Mouse (Mus musculus): ENCODE measurements around the gene Rabgap1. TPM values are rescaled to one million over a fixed set of nuclear protein-coding genes. Genes with fewer than 3 reads are reported as not detected.
A peak's percentile ranks its signal among the peaks of the same experiment; 100 is the strongest.
"Not testable (repeated sequence)": the region's sequence is repeated elsewhere in the genome, so short reads cannot be mapped to it uniquely, and the experiment has no call there.

Rabgap1 gene
- polyA plus RNA-seq, 1 experiment: 13.9 TPM

GRCm38 (mm10) chr2:37497321-37497720 lies 54.2 kb downstream of the Rabgap1 start:
- TF ChIP-seq CTCF (IDR thresholded peaks at IDR 0.05; ENCODE audit: insufficient read depth, low read length): no peak
- WGBS: over 99% methylated on average over 4 of the region's 4 CpGs
- no peaks in the 10 kb centered on the region for H3K4me1 ChIP-seq (ENCODE audit: control insufficient read depth, insufficient read depth, low read length)
- H3K4me3 ChIP-seq (replicated peaks; ENCODE audit: extremely low read depth, low read depth, low read length): no peak overlapping the region
- no peak for DNase-seq

GRCm38 (mm10) chr2:37505856-37506255 lies 62.8 kb downstream of the Rabgap1 start:
- H3K4me3 ChIP-seq (replicated peaks; ENCODE audit: extremely low read depth, low read depth, low read length); H3K4me1 ChIP-seq (ENCODE audit: control insufficient read depth, insufficient read depth, low read length); DNase-seq: not testable (repeated sequence)
- WGBS: 84% methylated on average over 2 of the region's 2 CpGs

GRCm38 (mm10) chr2:37511134-37511901 lies 68.2 kb downstream of the Rabgap1 start:
- 91% methylated on average over 4 of the region's 4 CpGs for WGBS
- Histone ChIP-seq H3K4me1 (ENCODE audit: control insufficient read depth, insufficient read depth, low read length) (peaks cover 3% of the 10 kb centered on the region; the same call in 1 of the 2 replicates), H3K4me3 (replicated peaks; ENCODE audit: extremely low read depth, low read depth, low read length) (no peak overlapping the region)
- DNase-seq: no peak
- no peak for TF ChIP-seq CTCF (IDR thresholded peaks at IDR 0.05; ENCODE audit: insufficient read depth, low read length)
- TF ChIP-seq POLR2A (IDR thresholded peaks at IDR 0.05; ENCODE audit: borderline replicate concordance, extremely low read depth, low read depth, low read length): no peak

GRCm38 (mm10) chr2:37516030-37516710 lies 73.1 kb downstream of the Rabgap1 start, which contains the start of gene Gpr21:
Gene Gpr21 (plus strand): TSS chr2:37516332.
- no peak for DNase-seq
- Histone ChIP-seq H3K4me1 (ENCODE audit: control insufficient read depth, insufficient read depth, low read length) (peaks cover 3% of the 10 kb centered on the region; the same call in 1 of the 2 replicates), H3K4me3 (replicated peaks; ENCODE audit: extremely low read depth, low read depth, low read length) (peak within 1 kb of the TSS; percentile 32)
- WGBS: 31% methylated on average over 11 of the region's 11 CpGs
- no peak for TF ChIP-seq CTCF (IDR thresholded peaks at IDR 0.05; ENCODE audit: insufficient read depth, low read length)
- TF ChIP-seq POLR2A (IDR thresholded peaks at IDR 0.05; ENCODE audit: borderline replicate concordance, extremely low read depth, low read depth, low read length): no peak

GRCm38 (mm10) chr2:37516922-37517462 lies 73.9 kb downstream of the Rabgap1 start:
- WGBS: 45% methylated on average over 4 of the region's 4 CpGs
- DNase-seq: no peak
- peak overlapping the region; percentile 32 for H3K4me3 ChIP-seq (replicated peaks; ENCODE audit: extremely low read depth, low read depth, low read length)

GRCm38 (mm10) chr2:37518561-37519285 lies 75.6 kb downstream of the Rabgap1 start:
- Histone ChIP-seq H3K4me3 (replicated peaks; ENCODE audit: extremely low read depth, low read depth, low read length) (no peak overlapping the region), H3K4me1 (ENCODE audit: control insufficient read depth, insufficient read depth, low read length) (peaks cover 3% of the 10 kb centered on the region; the same call in 1 of the 2 replicates)
- TF ChIP-seq POLR2A (IDR thresholded peaks at IDR 0.05; ENCODE audit: borderline replicate concordance, extremely low read depth, low read depth, low read length): no peak
- no peak for DNase-seq
- 80% methylated on average over 4 of the region's 4 CpGs for WGBS

More at GRCm38 (mm10) chr2:37516922-37517462, 73.9 kb downstream of the Rabgap1 start:
- no peak for TF ChIP-seq CTCF (IDR thresholded peaks at IDR 0.05; ENCODE audit: insufficient read depth, low read length)
- TF ChIP-seq POLR2A (IDR thresholded peaks at IDR 0.05; ENCODE audit: borderline replicate concordance, extremely low read depth, low read depth, low read length): no peak
- peaks cover 3% of the 10 kb centered on the region; the same call in 1 of the 2 replicates for H3K4me1 ChIP-seq (ENCODE audit: control insufficient read depth, insufficient read depth, low read length)

- DNase-seq: no peak
- no peak for TF ChIP-seq POLR2A (IDR thresholded peaks at IDR 0.05; ENCODE audit: borderline replicate concordance, extremely low read depth, low read depth, low read length)
- no peak for TF ChIP-seq CTCF (IDR thresholded peaks at IDR 0.05; ENCODE audit: insufficient read depth, low read length)
- Histone ChIP-seq H3K4me3 (replicated peaks; ENCODE audit: extremely low read depth, low read depth, low read length) (no peak overlapping the region), H3K4me1 (ENCODE audit: control insufficient read depth, insufficient read depth, low read length) (peaks cover 3% of the 10 kb centered on the region; the same call in 1 of the 2 replicates)
- 80% methylated on average over 1 of the region's 1 CpGs for WGBS
Observed at GRCm38 (mm10) chr2:37519286-37519640, 76.2 kb downstream of the Rabgap1 start.

- no peak overlapping the region for H3K4me3 ChIP-seq (replicated peaks; ENCODE audit: extremely low read depth, low read depth, low read length)
- peaks cover 2% of the 10 kb centered on the region; the same call in 1 of the 2 replicates for H3K4me1 ChIP-seq (ENCODE audit: control insufficient read depth, insufficient read depth, low read length)
- TF ChIP-seq POLR2A (IDR thresholded peaks at IDR 0.05; ENCODE audit: borderline replicate concordance, extremely low read depth, low read depth, low read length) (no peak), CTCF (IDR thresholded peaks at IDR 0.05; ENCODE audit: insufficient read depth, low read length) (no peak)
- DNase-seq: no peak
Observed at GRCm38 (mm10) chr2:37527587-37527986, 84.5 kb downstream of the Rabgap1 start.

GRCm38 (mm10) chr2:37529397-37529796 lies 86.3 kb downstream of the Rabgap1 start:
- Histone ChIP-seq H3K4me3 (replicated peaks; ENCODE audit: extremely low read depth, low read depth, low read length) (no peak overlapping the region), H3K4me1 (ENCODE audit: control insufficient read depth, insufficient read depth, low read length) (peaks cover 2% of the 10 kb centered on the region; the same call in 1 of the 2 replicates)
- 90% methylated on average over 2 of the region's 2 CpGs for WGBS
- no peak for DNase-seq
- TF ChIP-seq CTCF (IDR thresholded peaks at IDR 0.05; ENCODE audit: insufficient read depth, low read length) (no peak), POLR2A (IDR thresholded peaks at IDR 0.05; ENCODE audit: borderline replicate concordance, extremely low read depth, low read depth, low read length) (no peak)

Data from lung, adult 2 months (tissue).